Mouse (Mus musculus): ENCODE results near the gene Ppm1f.
A peak's percentile ranks its signal among the peaks of the same experiment; 100 is the strongest.
"Not testable (repeated sequence)": the region's sequence is repeated elsewhere in the genome, so short reads cannot be mapped to it uniquely, and the experiment has no call there.

Gene Ppm1f

DNA sequence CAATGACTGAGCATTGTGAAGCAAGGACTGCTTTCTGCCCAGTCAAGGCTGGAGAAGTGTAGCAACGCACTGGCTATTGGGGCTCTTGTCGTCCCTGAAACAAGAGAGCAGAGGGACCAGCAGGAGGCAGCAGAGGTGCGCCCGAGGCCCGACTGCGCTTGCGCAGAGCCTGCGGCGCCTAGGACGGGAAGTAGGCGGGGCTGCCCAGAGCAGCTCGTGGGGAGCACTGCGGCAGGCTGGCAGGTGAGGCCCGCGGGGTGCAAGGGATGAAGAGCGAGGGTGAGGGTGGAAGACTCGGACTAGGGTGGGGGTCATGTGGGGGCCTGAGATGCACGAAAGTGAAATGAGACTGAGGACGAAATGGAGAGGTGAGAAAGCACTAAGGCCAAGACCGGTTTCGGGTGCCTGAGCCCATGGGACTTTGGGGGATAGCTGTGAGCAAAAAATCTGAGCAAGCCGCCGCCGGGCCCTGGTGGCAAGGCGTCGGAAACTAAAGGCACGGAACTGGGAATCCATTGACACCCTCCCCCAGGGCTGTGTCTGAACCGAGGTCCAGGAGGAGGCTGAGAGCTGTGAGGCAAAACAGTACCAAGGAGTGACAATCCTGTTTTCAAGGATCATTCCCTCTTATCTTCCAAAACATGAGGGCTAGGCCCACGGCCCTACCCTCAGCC is at the start of gene Ppm1f:
Gene Ppm1f, plus strand, starts transcription at position 88 of the 674 bp plus-strand sequence.
- DNase-seq (ENCODE audit: low read depth, low spot score), result peak; percentile 86

DNA sequence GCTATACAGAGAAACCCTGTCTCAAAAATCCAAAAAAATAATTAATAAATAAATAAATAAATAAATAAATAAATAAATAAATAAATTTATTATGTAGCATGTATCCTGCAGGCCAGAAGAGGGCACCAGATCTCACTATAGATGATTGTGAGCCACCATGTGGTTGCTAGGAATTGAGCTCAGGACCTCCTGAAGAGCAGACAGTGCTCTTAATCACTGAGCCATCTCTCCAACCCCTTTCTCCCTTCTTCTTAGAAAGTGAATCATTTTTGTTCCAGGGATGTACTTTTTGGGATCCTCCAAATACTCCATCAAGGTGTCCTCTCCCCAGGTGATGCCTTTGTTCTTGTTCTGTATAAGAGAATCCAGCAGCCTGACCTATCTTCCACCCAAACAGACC is 47.1 kb upstream of the Ppm1f start:
- DNase-seq (ENCODE audit: low read depth, low spot score), result no peak

DNA sequence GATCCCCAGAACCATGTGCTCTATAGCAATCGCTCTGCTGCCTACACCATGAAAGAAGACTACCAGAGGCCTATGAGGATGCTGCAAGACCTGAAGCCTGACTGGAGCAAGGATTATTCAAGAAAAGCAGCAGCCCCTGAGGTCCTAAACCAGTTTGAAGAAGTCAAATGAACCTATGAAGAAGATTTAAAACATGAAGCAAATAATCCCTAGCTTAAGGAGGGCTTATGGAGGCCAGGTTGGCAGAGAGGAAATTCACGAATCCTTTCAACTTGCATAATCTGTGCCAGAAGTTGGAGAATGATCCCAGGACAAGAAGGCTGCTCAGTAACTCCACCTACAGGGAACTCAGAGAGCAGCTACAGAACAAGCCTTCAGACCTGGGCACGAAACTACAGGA is 43.9 kb upstream of the Ppm1f start:
- no peak for DNase-seq (ENCODE audit: low read depth, low spot score)

DNA sequence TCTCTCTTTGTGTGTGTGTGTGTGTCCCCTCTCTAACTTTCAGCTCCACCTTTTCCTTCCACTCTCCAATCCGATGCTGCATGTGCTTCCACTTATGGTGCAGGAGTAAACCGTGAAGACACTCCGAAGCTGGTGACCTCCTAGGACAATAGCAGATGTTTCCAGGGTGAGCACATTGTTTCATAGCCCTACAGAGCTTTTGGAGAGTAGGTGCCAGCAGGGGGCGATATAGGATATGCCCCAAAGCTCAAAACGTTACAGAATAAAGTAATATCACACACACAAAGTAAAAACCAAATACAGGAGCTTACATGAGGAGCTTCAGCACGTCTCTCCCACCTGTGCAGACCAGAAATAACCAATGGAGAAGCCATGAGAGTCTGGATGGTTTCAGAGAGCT is 41.4 kb upstream of the Ppm1f start:
- DNase-seq (ENCODE audit: low read depth, low spot score), result no peak

DNA sequence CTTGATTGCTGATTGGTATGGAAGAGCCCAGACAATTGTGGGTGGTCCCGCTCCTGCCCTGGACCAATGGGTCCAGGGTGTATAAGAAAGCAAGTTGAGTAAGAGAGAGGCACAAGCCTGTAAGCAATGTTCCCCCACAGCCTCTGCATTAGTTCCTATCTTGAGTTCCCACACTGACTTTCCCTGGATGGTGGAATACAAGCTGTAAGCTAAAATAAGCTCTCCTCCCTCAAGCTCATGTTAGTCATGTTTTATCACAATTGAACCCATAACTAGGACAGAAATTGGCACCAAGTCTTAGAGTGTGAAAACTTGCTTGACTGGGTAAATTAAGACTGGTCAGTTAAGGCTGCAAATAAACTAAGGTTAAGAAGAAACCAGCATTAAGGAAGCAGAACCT is 40.7 kb upstream of the Ppm1f start:
- DNase-seq (ENCODE audit: low read depth, low spot score), result no peak

DNA sequence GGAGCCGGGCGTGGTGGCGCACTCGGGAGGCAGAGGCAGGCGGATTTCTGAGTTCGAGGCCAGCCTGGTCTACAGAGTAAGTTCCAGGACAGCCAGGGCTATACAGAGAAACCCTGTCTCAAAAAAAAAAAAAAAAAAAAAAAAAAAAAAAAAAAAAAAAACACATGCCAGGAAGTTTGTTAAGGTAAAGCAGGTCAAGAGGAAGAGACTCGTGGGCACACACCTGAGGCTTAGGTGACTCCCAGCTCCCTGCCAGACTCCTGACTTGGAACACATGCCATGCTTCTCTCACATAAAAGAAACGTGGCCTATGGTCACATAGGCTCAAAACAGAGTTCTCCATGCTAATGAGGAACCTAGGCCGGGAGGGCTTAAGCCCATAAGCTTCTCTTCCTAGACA is 40.2 kb upstream of the Ppm1f start:
- DNase-seq (ENCODE audit: low read depth, low spot score), result not testable (repeated sequence)

DNA sequence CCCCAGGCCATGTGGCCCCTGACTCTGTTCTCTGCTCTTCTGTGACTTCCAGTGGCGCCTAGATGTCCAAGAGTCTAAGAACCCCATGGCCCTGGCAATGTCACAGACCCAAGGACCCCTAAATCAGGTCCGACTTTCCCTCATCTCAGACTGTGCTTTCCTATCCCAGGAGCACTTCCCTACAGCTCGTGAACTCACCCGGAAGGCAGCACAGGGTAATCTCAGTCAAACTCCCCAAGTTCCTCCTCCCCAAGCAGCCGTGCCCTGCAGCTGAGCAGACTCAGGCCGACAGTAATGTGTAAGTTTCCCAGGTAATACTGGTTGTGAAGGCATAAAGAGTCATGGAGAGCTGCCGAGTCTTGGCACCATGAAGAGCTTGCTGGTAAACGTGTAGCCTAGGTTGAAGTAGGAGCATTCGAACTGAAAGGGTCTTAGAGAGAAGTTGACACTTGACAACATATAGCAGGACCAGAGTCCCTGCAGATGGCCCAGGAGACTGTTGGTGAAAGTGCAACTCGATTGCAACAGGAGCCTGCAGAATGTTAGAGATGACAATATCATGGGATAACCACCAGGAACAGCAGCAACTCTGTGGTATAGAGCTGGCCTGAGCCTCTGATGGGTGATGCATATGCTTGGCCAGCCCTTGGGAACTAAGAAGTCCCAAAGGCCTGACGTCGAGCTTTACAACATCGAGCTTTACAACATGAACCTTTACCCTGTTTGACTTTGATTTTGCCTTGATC is 39.4 kb upstream of the Ppm1f start:
- DNase-seq (ENCODE audit: low read depth, low spot score), result no peak

DNA sequence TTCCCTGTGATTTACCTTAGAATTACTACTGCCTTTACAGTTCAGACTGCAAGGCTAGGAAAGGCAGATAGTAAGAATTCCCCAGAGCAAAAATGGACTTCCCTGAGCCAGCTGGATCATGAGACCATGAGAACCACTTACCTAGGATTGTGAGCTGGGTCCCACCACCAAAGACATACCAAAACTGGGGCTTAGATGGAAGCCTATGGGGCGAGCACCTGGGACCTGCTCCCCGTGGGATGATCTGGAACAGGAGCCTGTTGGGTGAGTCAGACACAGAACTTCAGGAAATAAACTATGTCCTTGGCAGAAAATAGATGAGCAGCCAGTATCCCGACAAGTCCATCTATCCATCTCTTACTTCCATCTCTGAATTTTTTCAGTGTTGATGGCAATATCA is 34.0 kb upstream of the Ppm1f start:
- DNase-seq (ENCODE audit: low read depth, low spot score), result no peak

DNA sequence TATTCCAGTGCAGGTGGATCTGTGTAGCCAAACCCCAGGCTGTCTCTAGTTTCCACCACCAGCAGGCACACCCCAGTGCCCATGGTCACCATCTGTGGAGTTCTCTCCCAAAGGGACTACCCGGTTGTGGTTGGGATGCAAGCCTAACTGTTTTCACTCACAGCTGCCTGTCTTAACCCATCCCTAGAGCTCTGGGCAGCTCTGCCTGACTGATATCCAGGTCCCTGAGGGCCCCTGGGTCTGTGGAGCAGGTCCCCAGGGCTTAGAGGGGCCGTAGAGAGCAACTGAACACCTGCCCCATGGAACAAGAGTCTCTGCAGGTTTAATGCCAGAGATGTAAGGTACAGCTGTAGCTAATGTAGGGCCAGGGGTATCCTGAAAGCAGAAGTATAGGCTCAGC is 32.3 kb upstream of the Ppm1f start, which contains the start of gene Igll1:
Gene Igll1, minus strand, starts transcription at position 8 of the 400 bp plus-strand sequence.
- DNase-seq (ENCODE audit: low read depth, low spot score), result no peak

DNA sequence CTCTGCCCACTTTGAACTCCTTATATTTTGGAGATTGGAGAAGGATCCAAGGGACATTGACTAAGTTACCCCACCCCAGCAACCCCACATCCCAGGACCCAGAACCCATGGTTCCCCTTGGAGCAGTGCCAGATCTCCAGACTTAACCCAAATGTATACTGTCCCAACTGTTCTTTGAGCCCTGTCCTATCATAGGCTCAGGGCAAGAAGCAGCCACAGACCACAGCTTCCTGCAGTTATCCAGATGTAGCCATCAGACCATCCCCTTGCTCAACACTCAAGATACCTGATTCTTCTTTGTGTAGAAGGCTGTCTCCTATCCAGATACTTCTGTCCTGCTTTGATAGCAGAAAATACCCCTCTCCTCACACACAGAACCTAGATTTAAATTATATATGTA is 31.1 kb upstream of the Ppm1f start:
- no peak for DNase-seq (ENCODE audit: low read depth, low spot score)

DNA sequence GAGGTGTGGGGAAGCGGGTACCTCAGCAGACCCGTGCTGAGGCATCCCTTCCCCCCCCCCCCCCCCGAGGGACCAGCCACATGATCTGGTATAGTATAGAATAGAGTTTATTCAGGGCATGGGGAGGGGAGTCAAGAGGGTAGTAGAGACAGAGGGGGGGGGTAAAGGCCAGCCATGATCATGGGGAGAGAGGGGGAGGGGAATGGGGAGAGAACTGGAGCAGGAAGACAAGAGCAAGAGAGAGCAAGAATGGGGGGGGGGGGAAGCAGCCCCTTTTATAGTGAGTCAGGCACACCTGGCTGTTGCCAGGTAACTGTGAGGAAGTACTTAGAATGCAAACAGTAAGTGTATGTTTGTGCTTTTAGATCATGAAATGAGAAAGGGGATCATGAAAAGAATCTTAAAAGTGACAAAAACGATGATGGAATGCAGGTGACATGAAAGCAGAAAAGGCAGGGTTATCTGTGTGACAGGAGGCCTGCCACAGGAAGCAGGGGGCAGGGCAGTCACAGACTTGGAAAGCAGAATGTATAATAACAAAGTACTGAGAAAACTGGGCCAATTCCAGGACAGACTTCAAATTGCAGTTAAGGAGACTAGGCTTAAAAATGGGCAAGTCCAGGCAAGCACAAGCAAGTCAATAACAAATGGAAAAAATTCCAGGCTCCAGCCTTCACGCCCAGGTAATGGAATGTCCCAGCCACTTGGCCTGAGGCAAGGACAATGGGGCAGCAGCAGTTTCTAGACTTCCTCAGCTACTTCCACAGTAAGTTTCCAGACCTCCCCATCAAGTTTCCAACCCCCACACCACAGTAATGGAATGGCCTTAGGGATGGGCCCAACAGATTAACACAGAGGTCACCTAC is 30.3 kb upstream of the Ppm1f start:
- DNase-seq (ENCODE audit: low read depth, low spot score), result no peak

DNA sequence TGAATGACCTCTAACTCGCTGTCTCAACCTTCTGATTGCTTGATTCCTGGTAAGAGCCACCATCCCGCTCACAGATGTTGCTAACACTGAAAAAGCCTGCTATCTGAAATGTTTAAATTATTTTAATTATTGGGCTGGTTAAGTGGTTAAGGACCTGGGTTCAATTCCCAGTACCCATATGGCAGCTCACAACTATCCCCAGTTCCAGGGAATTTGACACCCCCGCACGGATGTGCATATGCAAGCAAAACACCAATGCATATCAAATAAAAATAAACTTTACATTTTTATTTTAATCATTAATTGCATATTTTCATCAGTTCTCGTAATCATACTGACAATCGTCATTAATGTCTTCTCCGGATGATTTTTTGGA is 26.0 kb upstream of the Ppm1f start:
- no peak for DNase-seq (ENCODE audit: low read depth, low spot score)

DNA sequence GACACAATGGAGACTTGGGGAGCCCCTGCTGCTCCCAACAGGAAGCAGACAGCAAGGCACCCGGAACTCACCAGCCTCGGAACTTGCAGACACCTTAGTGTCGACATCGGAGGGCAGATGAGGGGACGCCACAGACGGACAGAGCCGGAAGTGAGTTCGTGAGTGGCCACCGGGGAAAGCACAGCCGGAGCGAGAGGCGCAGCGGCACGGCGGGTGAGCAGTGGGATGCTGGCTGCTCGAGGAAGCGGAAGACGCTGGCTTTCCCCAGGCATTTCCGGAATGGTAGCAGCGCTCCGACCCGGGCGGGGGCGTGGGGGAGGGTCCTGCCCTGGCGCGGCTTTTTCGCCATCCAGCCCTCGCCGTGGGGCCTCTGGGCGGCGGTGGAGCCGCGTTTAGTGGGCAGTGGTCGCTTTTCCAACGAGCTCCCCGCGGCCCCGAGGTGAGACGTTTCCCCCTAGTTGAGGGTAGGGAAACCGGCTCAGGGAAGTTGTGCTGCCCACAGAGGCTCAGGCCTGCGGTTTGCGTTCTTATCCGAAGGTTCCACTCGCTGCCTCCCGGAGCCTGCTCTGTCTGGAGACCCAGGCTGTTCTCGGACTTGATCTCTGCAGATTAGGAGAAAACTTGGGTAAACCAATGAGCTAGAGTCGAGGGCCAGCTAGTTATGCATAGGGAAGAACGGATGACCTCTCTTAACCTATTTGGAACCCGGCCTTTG is 25.5 kb upstream of the Ppm1f start, which contains the start of the genes Top3b and Vpreb1:
Gene Top3b, plus strand, starts transcription at position 120 of the 715 bp plus-strand sequence.
Gene Vpreb1, minus strand, starts transcription at position 227 of the 715 bp plus-strand sequence.
- peak; percentile 91 for DNase-seq (ENCODE audit: low read depth, low spot score)

DNA sequence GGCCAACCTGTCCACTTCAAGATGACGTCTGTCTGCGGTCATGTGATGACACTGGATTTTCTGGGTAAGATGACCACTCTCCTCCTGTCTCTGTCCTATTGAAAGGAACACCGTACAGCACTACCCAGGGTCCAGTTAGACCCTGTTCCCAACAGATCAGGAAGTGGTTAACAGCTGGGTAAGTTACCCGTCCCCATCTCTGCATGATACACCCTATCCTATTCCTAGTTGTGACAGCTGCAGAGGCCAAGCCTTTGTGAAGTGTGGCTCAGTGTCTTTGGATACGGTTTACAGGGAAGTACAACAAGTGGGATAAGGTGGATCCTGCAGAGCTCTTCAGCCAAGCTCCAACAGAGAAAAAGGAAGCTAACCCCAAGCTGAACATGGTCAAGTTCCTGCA is 17.2 kb upstream of the Ppm1f start:
- no peak for DNase-seq (ENCODE audit: low read depth, low spot score)

DNA sequence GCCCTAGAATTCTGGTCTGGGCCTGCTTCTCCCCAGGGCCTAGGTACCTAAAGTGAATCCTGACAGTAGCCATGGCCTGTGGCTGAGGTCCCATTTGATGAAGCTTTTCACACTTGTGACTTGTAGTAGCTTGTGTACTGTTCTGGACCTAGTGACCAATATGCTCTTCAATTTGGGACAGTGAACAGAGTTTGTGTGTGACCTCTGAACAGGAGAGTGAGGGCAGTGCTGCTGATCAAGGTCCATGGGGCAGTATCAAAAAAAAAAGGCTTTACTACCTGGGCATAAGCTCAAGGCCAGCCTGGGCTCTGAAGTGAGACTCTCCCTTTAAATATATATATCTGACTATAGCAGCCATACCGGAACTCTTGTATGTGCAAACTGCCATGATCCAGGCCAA is 7.9 kb upstream of the Ppm1f start:
- DNase-seq (ENCODE audit: low read depth, low spot score), result no peak

DNA sequence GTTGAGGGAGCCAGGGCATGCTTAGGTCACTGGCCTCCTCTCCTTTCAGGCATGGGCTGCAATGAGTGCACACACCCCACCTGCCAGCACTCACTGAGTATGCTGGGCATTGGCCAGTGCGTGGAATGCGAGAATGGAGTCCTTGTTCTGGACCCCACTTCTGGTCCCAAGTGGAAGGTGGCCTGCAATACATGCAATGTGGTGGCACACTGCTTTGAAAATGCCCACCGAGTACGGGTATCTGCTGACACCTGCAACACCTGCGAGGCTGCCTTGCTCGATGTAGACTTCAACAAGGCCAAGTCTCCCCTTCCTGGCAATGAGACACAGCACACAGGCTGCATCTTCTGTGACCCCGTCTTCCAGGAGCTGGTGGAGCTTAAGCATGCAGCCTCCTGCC is 3.9 kb upstream of the Ppm1f start:
- no peak for DNase-seq (ENCODE audit: low read depth, low spot score)

DNA sequence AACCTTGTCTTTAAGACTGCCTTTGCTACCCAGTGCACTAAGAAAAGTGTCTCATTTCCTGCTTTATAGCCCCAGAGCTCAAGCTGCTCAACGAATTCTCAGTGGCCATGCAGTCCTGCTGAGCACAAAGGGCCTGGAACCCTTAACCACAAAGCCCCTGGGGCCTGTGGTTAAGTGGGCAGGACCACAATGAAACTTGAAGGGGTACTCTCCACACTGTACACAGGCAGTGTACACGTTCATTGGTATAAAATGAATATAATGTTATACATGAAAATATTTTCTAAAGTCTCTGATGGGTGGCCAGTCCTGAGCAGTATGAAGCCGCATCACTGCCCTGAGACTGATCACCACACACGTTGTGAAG is 271 bp upstream of the Ppm1f start:
- DNase-seq (ENCODE audit: low read depth, low spot score), result no peak

DNA sequence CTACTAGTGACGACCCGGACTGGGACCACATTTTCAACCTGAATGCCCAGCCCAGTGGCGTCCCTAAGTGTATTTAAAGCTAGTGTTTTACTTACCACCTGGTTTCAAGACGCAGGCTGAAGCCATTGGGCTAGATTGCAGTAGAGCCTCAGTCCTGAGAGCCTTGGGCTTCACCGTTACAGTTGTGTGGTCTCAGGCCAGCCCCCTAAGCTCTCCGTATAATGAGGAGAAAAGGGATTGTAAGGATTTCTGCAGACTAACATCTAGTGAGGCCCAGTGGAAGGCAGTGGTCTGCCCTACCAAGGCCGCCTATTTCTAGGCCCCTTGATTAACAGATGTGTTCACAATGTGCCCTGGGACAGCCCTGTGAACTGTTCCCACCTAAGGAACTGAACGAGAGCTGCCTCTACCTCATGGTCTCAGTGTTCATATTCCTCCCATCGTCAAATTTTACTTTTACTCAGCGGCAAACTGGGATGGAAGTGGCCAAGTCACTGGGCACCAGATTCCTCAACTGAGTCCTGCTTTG is 851 bp downstream of the Ppm1f start:
- DNase-seq (ENCODE audit: low read depth, low spot score), result no peak

DNA sequence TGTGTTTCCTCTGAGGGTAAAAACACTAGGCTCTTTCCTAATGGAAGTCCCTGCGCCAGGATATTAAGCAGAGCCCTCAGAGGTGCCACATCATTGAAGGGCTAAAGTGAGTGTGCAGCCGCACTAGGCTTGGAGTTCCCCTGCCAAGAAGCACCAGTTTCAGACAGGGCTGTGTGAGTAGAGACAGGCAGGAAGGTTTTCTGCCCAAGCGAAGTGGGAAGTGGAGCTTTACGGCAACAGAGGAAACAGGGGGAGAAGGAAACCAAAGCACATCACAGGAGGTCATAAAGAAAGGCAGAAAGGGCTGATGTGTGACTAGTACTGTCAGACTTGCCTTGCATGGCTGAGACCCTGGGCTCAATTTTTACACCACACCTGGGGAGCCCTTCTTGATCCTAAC is 6.1 kb downstream of the Ppm1f start:
- no peak for DNase-seq (ENCODE audit: low read depth, low spot score)

DNA sequence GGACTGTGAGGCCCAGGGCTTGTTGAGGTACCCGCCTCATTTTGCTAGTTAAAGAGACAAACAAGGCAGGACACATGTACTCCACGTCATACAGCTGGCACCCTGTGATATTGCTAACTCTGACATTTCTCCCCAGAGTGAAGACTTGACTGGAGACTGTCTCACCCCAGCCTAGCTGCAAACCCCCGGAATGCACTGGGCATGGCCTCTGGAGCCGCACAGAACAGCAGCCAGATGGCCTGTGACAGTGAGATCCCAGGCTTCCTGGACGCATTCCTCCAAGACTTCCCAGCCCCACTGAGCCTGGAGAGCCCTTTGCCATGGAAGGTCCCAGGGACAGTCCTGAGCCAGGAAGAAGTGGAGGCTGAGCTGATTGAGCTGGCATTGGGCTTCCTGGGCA is 6.9 kb downstream of the Ppm1f start:
- no peak for DNase-seq (ENCODE audit: low read depth, low spot score)

DNA sequence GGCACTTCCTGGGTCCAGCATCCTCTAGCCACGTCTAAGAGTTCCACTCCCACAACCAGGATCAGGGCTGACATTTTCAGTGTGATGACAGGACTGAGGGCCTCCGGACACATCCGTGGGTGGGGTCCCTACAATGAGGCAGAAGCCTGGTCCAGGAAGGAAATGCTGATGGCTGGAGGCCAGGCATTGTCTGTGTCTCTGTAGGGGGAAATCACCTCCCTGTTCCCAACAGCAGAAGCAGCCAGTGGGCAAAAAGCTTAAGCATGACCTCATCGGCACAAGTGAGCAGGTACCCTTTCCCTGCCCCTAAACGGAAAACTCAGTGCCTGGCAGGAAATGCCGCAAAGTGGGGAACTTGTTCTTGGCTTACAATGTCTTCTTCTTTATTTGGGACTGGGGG is 11.5 kb downstream of the Ppm1f start:
- DNase-seq (ENCODE audit: low read depth, low spot score), result no peak

Data from retina, postnatal 7 days (tissue).